Mouse (Mus musculus): ENCODE results near the gene Maml3. TPM values are rescaled to one million over a fixed set of nuclear protein-coding genes. Genes with fewer than 3 reads are reported as not detected.

Gene Maml3
- polyA plus RNA-seq, 1 experiment from 2014 or later, result 6.1 TPM

- 2% methylated on average over 14 of the region's 14 CpGs for WGBS
- Histone ChIP-seq H3K4me2 (peak overlapping the region; percentile 52), H3K9ac (ENCODE audit: low read length) (peak overlapping the region; percentile 49), H3K27me3 (ENCODE audit: control insufficient read depth, insufficient read depth, low read length) (no peaks in the 10 kb centered on the region), H3K4me1 (ENCODE audit: control insufficient read depth, insufficient read depth, low read length) (peaks cover 46% of the 10 kb centered on the region), H3K36me3 (ENCODE audit: control insufficient read depth, insufficient read depth, low read length) (no peaks in the 10 kb centered on the region), H3K4me3 (ENCODE audit: low read depth, low read length) (peak overlapping the region; percentile 3; the same call in 1 of the 2 replicates), H3K27ac (ENCODE audit: low read depth, low read length) (peak overlapping the region; percentile 78), H3K9me3 (ENCODE audit: control insufficient read depth, low read length) (no peaks in the 10 kb centered on the region)
- ATAC-seq (ENCODE audit: low FRiP score) (peak; percentile 64), DNase-seq (ENCODE audit: low spot score, missing footprints) (peak; percentile 94)
These were observed 60.2 kb downstream of the Maml3 start for GRCm38 (mm10) chr3:52044651-52045050.

DNA sequence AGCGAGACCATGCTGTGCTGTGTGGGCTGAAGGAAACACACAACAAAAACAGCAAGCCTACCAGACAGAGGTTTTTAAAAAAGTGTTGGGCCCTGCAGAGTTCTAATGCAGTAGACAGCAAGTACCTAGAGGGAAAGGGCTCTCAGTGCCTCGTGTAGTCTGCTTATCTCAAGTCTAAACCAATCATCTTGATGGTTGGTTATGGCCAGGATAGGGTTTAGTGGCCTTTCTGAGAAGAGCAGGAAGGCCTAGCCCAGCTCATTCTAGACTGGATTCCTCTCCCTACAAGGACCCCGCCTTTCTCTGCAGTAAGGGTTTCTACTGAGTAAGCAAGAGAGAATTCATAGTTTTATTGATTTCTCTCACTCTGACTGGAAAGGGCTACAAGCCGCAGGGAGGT, 61.0 kb downstream of the Maml3 start:
- H3K36me3 ChIP-seq (ENCODE audit: control insufficient read depth, insufficient read depth, low read length), result no peaks in the 10 kb centered on the region
- H3K4me2 ChIP-seq, result peak overlapping the region; percentile 52
- H3K4me1 ChIP-seq (ENCODE audit: control insufficient read depth, insufficient read depth, low read length), result peaks cover 46% of the 10 kb centered on the region
- DNase-seq (ENCODE audit: low spot score, missing footprints) (no peak), ATAC-seq (ENCODE audit: low FRiP score) (no peak)
- H3K27ac ChIP-seq (ENCODE audit: low read depth, low read length), result peak overlapping the region; percentile 12; the same call in 1 of the 2 replicates
- 53% methylated on average over 4 of the region's 4 CpGs for WGBS
- H3K27me3 ChIP-seq (ENCODE audit: control insufficient read depth, insufficient read depth, low read length), result no peaks in the 10 kb centered on the region
- H3K9ac ChIP-seq (ENCODE audit: low read length), result no peak overlapping the region; the same call in 1 of the 2 replicates
- H3K4me3 ChIP-seq (ENCODE audit: low read depth, low read length), result no peak overlapping the region
- no peaks in the 10 kb centered on the region for H3K9me3 ChIP-seq (ENCODE audit: control insufficient read depth, low read length)

GRCm38 (mm10) chr3:52042680-52043079, 62.2 kb downstream of the Maml3 start:
- Histone ChIP-seq H3K4me3 (ENCODE audit: low read depth, low read length) (no peak overlapping the region), H3K27me3 (ENCODE audit: control insufficient read depth, insufficient read depth, low read length) (no peaks in the 10 kb centered on the region), H3K9me3 (ENCODE audit: control insufficient read depth, low read length) (no peaks in the 10 kb centered on the region), H3K36me3 (ENCODE audit: control insufficient read depth, insufficient read depth, low read length) (no peaks in the 10 kb centered on the region), H3K4me1 (ENCODE audit: control insufficient read depth, insufficient read depth, low read length) (peaks cover 42% of the 10 kb centered on the region), H3K4me2 (no peak overlapping the region), H3K27ac (ENCODE audit: low read depth, low read length) (no peak overlapping the region), H3K9ac (ENCODE audit: low read length) (no peak overlapping the region)
- ATAC-seq (ENCODE audit: low FRiP score) (no peak), DNase-seq (ENCODE audit: low spot score, missing footprints) (no peak)
- 84% methylated on average over 3 of the region's 3 CpGs for WGBS

GRCm38 (mm10) chr3:52039958-52040357, 64.9 kb downstream of the Maml3 start:
- no peak for ATAC-seq (ENCODE audit: low FRiP score)
- Histone ChIP-seq H3K27me3 (ENCODE audit: control insufficient read depth, insufficient read depth, low read length) (no peaks in the 10 kb centered on the region), H3K9me3 (ENCODE audit: control insufficient read depth, low read length) (no peaks in the 10 kb centered on the region), H3K36me3 (ENCODE audit: control insufficient read depth, insufficient read depth, low read length) (no peaks in the 10 kb centered on the region), H3K4me2 (no peak overlapping the region), H3K27ac (ENCODE audit: low read depth, low read length) (no peak overlapping the region), H3K4me1 (ENCODE audit: control insufficient read depth, insufficient read depth, low read length) (peaks cover 25% of the 10 kb centered on the region), H3K4me3 (ENCODE audit: low read depth, low read length) (no peak overlapping the region), H3K9ac (ENCODE audit: low read length) (no peak overlapping the region)
- no peak for DNase-seq (ENCODE audit: low spot score, missing footprints)
- WGBS, result 92% methylated on average over 7 of the region's 7 CpGs

DNA sequence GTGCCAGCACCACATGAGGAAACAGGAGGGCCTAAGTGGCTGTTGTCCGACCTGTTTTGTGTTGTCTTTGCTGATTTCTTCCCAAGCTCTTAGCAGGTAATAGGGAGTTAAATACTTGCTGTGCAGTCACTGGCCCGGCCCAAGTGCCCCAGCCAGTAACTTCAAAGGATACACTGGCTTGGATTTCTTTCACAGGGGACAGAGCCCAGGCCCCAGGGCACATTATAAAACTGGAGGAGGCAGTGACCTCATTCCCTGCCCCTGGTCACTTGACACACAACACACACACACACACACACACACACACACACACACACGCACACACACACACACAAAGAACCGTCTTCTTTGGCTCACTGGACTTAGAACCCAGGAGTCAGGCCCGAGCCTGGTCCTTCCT, 67.6 kb downstream of the Maml3 start:
- H3K4me3 ChIP-seq (ENCODE audit: low read depth, low read length), result no peak overlapping the region
- DNase-seq (ENCODE audit: low spot score, missing footprints), result no peak
- WGBS, result 51% methylated on average over 5 of the region's 5 CpGs
- H3K36me3 ChIP-seq (ENCODE audit: control insufficient read depth, insufficient read depth, low read length), result no peaks in the 10 kb centered on the region
- H3K9ac ChIP-seq (ENCODE audit: low read length), result no peak overlapping the region
- no peaks in the 10 kb centered on the region for H3K27me3 ChIP-seq (ENCODE audit: control insufficient read depth, insufficient read depth, low read length)
- H3K4me2 ChIP-seq, result no peak overlapping the region
- no peak overlapping the region for H3K27ac ChIP-seq (ENCODE audit: low read depth, low read length)
- ATAC-seq (ENCODE audit: low FRiP score), result no peak
- H3K4me1 ChIP-seq (ENCODE audit: control insufficient read depth, insufficient read depth, low read length), result peaks cover 17% of the 10 kb centered on the region
- no peaks in the 10 kb centered on the region for H3K9me3 ChIP-seq (ENCODE audit: control insufficient read depth, low read length)

DNA sequence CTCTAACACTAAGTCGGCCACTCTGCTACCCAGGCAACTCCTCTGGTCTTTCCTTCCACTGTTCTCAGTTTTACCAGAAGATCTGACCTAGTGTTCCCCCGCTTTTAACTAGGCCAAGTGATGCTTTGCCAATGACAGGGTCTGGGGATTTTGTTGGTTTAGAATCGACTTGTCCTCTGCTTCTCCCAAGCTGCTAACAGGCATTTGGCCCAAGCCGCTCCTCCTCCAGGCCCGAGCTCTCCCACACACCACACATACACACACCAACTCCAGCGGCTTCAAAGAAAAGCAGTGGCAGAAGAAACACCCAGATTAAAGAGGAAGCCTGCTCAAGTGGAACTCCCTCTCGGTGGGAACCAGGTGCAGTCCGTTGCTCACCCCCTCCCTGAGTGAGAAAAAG, 69.5 kb downstream of the Maml3 start:
- Histone ChIP-seq H3K27ac (ENCODE audit: low read depth, low read length) (no peak overlapping the region; the same call in 1 of the 2 replicates), H3K4me3 (ENCODE audit: low read depth, low read length) (no peak overlapping the region), H3K36me3 (ENCODE audit: control insufficient read depth, insufficient read depth, low read length) (no peaks in the 10 kb centered on the region), H3K27me3 (ENCODE audit: control insufficient read depth, insufficient read depth, low read length) (no peaks in the 10 kb centered on the region), H3K9me3 (ENCODE audit: control insufficient read depth, low read length) (no peaks in the 10 kb centered on the region), H3K9ac (ENCODE audit: low read length) (no peak overlapping the region), H3K4me1 (ENCODE audit: control insufficient read depth, insufficient read depth, low read length) (peaks cover 17% of the 10 kb centered on the region), H3K4me2 (no peak overlapping the region)
- no peak for ATAC-seq (ENCODE audit: low FRiP score)
- WGBS, result 20% methylated on average over 8 of the region's 8 CpGs
- no peak for DNase-seq (ENCODE audit: low spot score, missing footprints)

GRCm38 (mm10) chr3:52033857-52034588, 70.9 kb downstream of the Maml3 start:
- Histone ChIP-seq H3K4me1 (ENCODE audit: control insufficient read depth, insufficient read depth, low read length) (peaks cover 21% of the 10 kb centered on the region), H3K4me3 (ENCODE audit: low read depth, low read length) (no peak overlapping the region), H3K9me3 (ENCODE audit: control insufficient read depth, low read length) (no peaks in the 10 kb centered on the region), H3K9ac (ENCODE audit: low read length) (peak overlapping the region; percentile 4; the same call in 1 of the 2 replicates), H3K27me3 (ENCODE audit: control insufficient read depth, insufficient read depth, low read length) (no peaks in the 10 kb centered on the region), H3K4me2 (no peak overlapping the region), H3K36me3 (ENCODE audit: control insufficient read depth, insufficient read depth, low read length) (no peaks in the 10 kb centered on the region), H3K27ac (ENCODE audit: low read depth, low read length) (no peak overlapping the region)
- WGBS, result 21% methylated on average over 14 of the region's 14 CpGs
- DNase-seq (ENCODE audit: low spot score, missing footprints) (peak; percentile 92), ATAC-seq (ENCODE audit: low FRiP score) (no peak)

- DNase-seq (ENCODE audit: low spot score, missing footprints) (no peak), ATAC-seq (ENCODE audit: low FRiP score) (no peak)
- Histone ChIP-seq H3K4me1 (ENCODE audit: control insufficient read depth, insufficient read depth, low read length) (peaks cover 19% of the 10 kb centered on the region), H3K4me3 (ENCODE audit: low read depth, low read length) (no peak overlapping the region), H3K27me3 (ENCODE audit: control insufficient read depth, insufficient read depth, low read length) (no peaks in the 10 kb centered on the region), H3K4me2 (no peak overlapping the region), H3K36me3 (ENCODE audit: control insufficient read depth, insufficient read depth, low read length) (no peaks in the 10 kb centered on the region), H3K9ac (ENCODE audit: low read length) (no peak overlapping the region), H3K9me3 (ENCODE audit: control insufficient read depth, low read length) (no peaks in the 10 kb centered on the region), H3K27ac (ENCODE audit: low read depth, low read length) (no peak overlapping the region)
These were observed 73.5 kb downstream of the Maml3 start for GRCm38 (mm10) chr3:52031327-52031726.

DNA sequence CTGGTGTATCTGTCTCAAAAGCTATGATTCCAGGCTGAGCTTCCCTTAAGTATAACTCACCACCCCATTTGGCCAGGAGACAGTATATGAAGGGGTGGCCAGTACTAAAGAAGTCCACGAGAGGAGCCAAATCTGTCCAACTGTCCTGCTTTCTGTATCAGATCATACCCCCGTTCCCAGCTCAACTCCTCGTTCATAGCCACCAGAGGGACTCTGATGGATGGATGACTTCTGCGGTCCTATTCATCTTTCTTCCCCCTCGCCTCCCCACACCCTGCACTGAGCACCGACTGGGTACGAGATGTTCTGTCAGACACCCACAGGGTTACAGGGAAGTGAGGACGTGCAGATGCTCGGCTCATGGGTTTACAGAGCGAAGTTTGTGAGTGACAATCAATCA, 74.8 kb downstream of the Maml3 start:
- ATAC-seq (ENCODE audit: low FRiP score) (no peak), DNase-seq (ENCODE audit: low spot score, missing footprints) (no peak)
- Histone ChIP-seq H3K27me3 (ENCODE audit: control insufficient read depth, insufficient read depth, low read length) (no peaks in the 10 kb centered on the region), H3K27ac (ENCODE audit: low read depth, low read length) (no peak overlapping the region), H3K4me2 (no peak overlapping the region), H3K4me1 (ENCODE audit: control insufficient read depth, insufficient read depth, low read length) (peaks cover 19% of the 10 kb centered on the region), H3K4me3 (ENCODE audit: low read depth, low read length) (no peak overlapping the region), H3K9ac (ENCODE audit: low read length) (no peak overlapping the region), H3K36me3 (ENCODE audit: control insufficient read depth, insufficient read depth, low read length) (no peaks in the 10 kb centered on the region), H3K9me3 (ENCODE audit: control insufficient read depth, low read length) (no peaks in the 10 kb centered on the region)
- WGBS, result 86% methylated on average over 10 of the region's 10 CpGs
